Mouse (Mus musculus) cerebellum, postnatal 36 days (tissue): ENCODE measurements around the gene Elane.

ENCODE experiments used
- DNase-seq, 2 experiments: peaks; one replicate each; pipeline ENCODE4 v3.0.0; 2021 to 2022; ENCODE audit warnings: mixed read lengths in 2 of 2

The Elane gene

GRCm38 (mm10) chr10:79931797-79932196 lies 45.8 kb downstream of the Elane start:
- no peak for DNase-seq

DNA sequence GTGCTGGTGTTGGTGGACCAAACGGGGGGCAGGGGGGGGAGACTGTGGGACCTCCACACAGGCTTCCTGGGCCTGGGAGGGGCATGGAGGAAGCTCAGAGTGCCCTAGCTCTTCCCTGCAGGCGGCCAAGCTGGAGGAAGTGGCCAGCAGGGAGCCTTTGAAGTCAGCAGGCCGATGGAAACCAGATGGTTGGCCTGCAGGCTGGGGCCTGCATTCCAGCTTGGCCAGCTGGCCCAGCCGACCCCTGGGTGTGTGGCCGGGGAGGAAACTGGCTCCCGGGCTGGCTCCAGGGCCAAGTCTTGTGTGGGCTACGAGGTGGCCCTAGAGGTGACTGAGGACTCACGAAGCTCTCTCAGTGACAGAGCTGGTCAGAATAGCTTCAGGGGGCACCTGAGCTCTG lies 46.7 kb downstream of the Elane start:
- peak in 1 of 2 experiments; percentile 62 for DNase-seq

DNA sequence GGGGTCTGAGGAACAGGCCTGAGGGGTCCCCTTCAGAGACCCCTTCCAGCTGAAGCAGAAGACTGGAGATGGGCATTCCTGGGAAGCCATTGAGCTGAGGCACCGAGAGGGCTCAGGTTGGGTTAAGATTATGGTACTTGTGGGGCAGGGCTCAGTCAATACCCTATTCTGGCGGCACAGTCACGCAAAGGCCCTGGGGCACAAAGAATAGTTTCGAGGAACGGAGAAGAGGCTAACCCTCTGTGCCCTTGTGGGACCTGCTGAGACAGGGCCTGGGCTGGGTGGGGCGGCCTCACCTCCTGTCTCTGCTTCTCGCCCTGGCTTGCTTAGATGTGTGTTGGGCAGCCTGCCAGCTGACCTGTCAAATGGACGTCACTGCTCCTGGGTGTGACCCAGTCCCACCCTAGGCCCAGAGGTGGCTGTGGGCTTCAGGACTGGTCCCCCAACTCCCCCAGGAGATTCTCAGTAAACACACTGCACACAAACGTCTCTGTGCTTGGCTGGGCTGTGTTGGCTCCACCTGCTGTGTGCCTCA lies 47.2 kb downstream of the Elane start:
- peak in 1 of 2 experiments; percentile 44 for DNase-seq

GRCm38 (mm10) chr10:79933861-79934260 lies 47.8 kb downstream of the Elane start:
- no peak for DNase-seq

GRCm38 (mm10) chr10:79934272-79934721 lies 48.2 kb downstream of the Elane start:
- peak in 1 of 2 experiments; percentile 70 for DNase-seq

GRCm38 (mm10) chr10:79934794-79935569 lies 48.9 kb downstream of the Elane start:
- no peak for DNase-seq

DNA sequence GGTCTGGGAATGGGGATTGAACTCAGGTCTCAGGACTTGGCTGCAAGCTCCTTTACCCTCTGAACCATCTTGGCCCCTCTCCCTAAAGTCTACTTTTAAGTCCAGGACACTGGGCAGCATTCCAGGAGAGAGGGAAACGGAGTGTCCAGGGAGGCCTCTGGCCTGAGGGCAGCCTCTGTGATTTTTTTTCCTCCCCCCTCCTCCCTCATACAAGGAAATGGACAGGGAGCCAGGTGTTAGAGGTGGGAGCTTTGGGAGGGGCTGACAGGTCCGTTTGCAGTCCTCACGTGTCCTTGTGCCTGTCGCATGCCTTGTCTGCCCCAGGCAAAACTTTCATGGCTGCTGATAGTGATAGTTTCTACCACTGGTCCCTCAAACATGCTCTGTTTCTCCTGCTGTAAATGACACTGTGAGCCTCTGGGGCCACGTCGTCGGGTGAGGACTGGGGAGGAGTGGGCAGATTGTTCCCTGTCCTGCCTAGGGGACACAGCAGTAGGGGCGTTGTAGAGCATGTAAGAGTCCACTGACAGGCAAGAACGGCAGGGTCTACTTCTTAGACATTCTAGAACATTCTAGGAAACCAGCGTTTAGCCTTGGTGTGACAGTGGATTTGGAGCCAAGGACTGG lies 50.4 kb downstream of the Elane start:
- no peak for DNase-seq

GRCm38 (mm10) chr10:79936911-79937441 lies 50.9 kb downstream of the Elane start:
- peak; percentile 61 to 63 for DNase-seq
